Mouse (Mus musculus) neutrophil, adult 5-6 weeks (primary cell): Measurements from ENCODE around the gene Rgs12. TPM values are rescaled to one million over a fixed set of nuclear protein-coding genes. Genes with fewer than 3 reads are reported as not detected.

Source experiments
- ATAC-seq: fragments of 151-379, 151-347 bp; 2 replicates; pipeline ENCODE4 v1.8.0; 2017; ENCODE audit warnings: mild to moderate bottlenecking, moderate TSS enrichment; ENCODE audit not compliant: insufficient number of reproducible peaks, poor library complexity, low FRiP score, severe bottlenecking; ENCODE audit errors: extremely low read depth
- total RNA-seq: library from RNA; stranded (forward); fragments of 200-1000 nt; gene quantifications from 2 replicates; pipeline ENCODE4 v1.2.3, GENCODE M21; 2017

Rgs12 gene
- total RNA-seq, 1 experiment from 2014 or later = 1.5 TPM

DNA sequence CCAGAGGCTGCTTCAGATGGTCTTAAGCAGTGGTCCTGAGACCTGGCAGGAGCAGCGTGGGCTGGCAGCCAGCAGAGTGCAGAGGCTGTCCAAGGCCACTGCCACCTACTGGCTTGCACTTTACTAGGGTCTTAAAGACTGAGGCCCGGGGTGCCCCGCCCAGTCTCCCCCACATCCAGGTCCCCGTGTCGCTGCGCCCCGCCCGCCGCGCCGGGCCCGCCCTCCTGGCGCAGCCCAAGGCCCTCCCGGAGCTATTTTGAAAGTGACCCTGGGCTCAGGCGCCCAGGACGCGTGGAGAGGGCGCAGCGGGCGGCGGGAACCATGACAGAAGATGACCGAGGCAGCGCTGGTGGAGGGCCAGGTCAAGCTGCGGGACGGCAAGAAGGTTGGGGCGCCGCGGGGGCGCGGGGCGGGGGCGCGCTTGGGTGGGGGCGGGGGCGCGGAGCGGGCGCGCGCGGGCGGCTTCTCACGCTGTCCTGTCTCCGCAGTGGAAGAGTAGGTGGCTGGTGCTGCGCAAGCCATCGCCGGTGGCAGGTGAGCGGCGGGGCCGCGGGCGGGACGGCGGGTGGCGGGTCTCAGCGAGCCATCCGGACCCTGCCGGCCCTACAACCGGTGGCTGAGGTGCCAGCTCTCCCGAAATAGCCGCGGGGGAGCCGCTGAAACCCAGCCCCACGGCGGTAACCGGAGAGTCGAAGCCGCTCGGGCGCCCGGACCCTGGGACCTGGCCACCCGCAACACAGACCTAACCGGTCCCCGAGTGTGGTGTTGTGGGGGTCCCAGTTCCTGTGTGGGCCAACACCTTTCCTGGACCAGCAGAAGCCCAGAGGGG, 107.6 kb downstream of the Rgs12 start, which contains the start of gene Dok7:
Gene Dok7 (plus strand): TSS at position 163 of the 829 bp plus-strand sequence.
- ATAC-seq = no peak

- ATAC-seq = no peak
Measured at GRCm38 (mm10) chr5:35057582-35057981, 108.3 kb downstream of the Rgs12 start.

DNA sequence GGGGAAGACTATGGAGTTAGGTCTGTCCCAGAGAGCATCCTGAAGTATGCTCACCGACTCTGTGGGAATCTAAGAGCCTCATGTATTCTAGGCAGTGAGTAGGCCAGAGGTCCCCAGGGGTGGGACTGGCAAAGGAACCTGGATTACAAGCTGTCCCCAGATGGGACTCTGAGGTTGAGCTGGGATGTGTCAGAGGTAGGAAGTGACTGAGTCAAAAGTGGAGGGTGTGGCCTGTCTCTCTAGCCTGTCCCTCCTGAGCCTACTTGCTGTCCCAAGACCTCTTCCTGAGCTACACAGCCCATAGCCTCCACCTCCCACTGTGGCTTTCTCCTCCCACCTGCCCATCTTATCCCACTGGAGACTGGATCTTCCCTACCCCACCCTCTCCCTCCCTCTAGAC, 109.0 kb downstream of the Rgs12 start:
- ATAC-seq = no peak

- ATAC-seq = no peak
Measured at GRCm38 (mm10) chr5:35060098-35060497, 110.9 kb downstream of the Rgs12 start.

- ATAC-seq = no peak
Measured at GRCm38 (mm10) chr5:35069841-35070240, 120.6 kb downstream of the Rgs12 start.

DNA sequence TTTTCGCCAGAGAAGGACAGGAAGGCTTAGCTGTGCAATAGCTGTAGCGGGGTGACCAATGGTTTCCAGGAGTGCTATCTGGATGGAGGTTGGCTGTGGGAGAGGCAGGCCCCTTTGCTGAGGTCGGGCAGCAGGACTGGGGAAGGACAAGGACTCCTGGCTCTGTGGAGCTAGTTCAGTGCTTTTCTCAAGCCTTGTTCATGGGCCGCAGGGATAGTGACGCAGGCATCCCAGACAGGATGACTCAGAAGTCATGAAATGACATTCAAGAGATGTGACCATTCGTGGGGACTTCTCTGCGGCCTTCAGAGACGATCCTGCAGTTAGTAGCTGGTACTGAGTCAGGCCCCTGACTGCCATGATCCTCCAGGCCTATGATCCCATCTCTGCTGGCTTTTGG, 121.1 kb downstream of the Rgs12 start:
- no peak for ATAC-seq

- no peak for ATAC-seq
Measured at GRCm38 (mm10) chr5:35070953-35071352, 121.7 kb downstream of the Rgs12 start.

DNA sequence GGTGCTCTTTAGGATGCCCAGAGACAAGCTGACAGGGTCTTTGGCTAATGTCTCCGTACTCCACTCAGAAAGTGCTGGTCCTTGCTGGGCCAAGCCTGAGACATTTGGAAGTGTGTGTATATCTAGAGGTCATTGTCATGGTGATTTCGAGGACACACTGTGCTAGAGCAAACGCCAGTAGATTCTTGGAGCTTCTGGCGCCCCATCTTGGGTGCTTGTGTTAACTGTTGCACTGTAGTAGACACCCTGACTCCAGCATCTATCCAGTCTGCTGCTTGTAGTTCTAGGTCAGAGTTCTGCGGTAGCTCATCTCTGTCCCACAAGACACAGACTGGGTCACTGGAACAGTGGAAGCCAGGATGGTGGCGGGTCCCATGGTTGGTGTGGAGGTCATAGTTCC, 122.6 kb downstream of the Rgs12 start:
- no peak for ATAC-seq

DNA sequence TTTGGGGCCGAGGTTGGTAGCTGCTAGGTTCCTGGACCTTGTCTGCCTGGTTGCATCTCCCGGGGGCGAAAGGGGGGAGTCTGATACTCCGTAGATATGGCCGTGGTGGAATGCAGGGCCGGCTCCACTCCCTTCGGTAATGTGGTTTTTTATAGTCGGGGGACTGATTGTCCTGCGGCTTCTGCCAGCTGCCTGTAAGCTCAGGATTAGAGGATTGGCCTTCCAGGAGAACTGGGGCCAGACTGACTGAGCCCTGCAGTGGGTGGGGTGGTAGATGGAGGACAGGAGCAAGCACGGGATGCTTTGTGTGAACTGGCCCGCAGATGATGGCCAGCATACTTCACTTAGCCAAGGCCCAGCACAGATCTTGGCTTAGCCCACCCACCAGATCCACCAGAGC, 124.0 kb downstream of the Rgs12 start:
- ATAC-seq = no peak

DNA sequence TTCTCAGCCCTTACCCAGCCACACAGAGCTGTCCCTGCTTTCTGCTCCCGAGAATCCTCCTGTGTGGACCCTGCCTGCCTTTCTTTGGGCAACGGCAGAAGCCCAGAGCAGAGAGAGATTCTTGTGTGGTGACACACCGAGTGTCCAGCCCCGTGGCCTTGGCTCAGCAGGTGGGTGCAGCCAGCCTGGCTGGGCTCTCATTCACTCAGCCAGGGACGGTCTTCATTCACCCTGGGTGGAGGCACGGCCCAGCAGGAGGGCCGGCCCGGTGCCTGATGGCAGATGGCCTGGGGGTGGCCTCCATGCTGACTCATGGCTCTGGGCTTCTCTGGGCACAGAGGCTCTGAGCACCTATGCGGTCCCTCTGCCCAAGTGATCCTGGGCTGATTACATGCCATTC, 124.7 kb downstream of the Rgs12 start:
- ATAC-seq = no peak

DNA sequence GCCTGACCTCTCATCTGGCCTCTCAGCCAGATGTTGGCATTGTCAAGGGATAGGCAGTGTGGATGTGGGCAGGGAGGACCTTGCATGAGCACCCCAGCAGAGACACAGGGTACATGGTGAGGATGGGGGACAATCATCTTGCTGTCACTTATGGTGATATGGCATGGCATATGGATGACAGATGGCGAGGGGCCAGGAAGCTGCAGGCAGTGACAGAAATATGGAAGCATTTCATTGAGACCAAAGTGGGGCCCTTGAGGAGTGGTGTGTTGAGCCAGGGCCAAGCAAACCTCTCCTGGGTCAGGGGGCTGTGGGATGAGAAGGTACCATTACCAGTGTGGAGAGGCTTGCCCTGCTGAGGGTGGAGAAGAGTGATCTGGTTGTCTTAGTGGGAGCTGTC, 127.1 kb downstream of the Rgs12 start:
- ATAC-seq = no peak

GRCm38 (mm10) chr5:35079101-35079500, 129.9 kb downstream of the Rgs12 start:
- no peak for ATAC-seq

DNA sequence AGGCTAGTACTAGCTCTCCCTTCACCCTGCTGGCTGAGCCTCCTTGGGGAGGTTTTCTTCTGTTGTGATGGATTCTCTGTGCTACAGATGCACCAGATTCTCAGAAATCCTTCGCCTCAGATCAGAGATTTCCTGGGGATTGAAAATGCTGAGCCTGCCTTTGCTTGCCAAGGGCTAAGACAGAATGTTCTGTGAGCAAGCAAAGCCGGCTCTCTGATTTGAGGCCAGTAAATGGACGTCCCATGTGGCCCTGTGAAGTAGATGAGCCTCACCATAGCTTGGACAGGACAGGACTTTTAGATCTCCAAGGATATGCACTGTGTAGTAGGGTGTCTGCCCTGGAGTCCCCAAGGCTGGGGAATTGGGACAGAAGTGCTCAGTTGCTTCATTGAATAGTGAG, 135.7 kb downstream of the Rgs12 start:
- no peak for ATAC-seq

- ATAC-seq = peak; percentile 27; the same call in 1 of the 2 replicates
Measured at GRCm38 (mm10) chr5:35088785-35089613, 139.8 kb downstream of the Rgs12 start.

Other genes starting within 250 kb of the Rgs12 start
- 27.9 and 30.7 TPM in 2 replicates for gene Htt, start 187.7 kb upstream of the Rgs12 start, total RNA-seq
- gene Msantd1, start 41.4 kb upstream of the Rgs12 start, total RNA-seq = 1.2 and 1.7 TPM in 2 replicates
- gene Hgfac, start 92.1 kb downstream of the Rgs12 start, total RNA-seq = not detected in 2 replicates
- not detected in 2 replicates for gene Dok7, start 107.3 kb downstream of the Rgs12 start, total RNA-seq
- 24.3 and 29.7 TPM in 2 replicates for gene Lrpap1, start 156.3 kb downstream of the Rgs12 start, total RNA-seq